Mouse (Mus musculus) T-helper 1 cell (primary cell): Measurements from ENCODE around the gene Pfdn4.

Source experiments
- in situ Hi-C: fragments of 300-600 bp; cut with MboI, MseI; formaldehyde crosslinking; loops from one replicate; pipeline ENCODE4 v1.15.1; 2025; ENCODE audit warnings: high pct_unique_total_duplicates

Pfdn4 gene

DNA sequence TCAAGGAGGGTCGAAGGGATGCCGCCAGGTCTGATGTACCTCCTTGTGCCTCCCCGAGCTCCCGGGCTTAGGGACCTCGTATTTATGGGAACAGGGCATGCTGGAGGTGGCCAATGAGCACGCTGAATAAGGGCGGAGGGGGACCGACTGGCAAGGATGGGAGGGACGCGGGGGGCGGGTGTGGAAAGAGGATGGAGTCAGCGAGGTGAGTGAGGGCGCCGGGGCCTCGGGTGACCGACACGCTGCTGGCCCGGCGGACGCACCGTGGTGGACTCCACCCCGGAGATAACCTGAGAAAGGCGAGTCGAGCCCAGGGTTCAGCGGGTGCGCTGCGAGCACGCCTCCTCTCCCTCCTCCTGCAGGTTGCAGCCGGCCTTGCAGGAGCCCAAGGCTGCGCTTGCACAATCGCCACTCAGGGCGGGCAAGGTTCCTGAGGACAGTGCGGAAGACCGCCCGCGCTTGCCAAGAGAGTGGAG is 901 bp downstream of the Pfdn4 start, which contains the start of gene Cyp24a1:
Cyp24a1 (minus strand) TSS at position 55 of the 476 bp plus-strand sequence.
- in situ Hi-C loops, result loop anchor here (5.0 kb wide), 1 partner anchor 730 kb away; no protein-coding TSS in a partner anchor

DNA sequence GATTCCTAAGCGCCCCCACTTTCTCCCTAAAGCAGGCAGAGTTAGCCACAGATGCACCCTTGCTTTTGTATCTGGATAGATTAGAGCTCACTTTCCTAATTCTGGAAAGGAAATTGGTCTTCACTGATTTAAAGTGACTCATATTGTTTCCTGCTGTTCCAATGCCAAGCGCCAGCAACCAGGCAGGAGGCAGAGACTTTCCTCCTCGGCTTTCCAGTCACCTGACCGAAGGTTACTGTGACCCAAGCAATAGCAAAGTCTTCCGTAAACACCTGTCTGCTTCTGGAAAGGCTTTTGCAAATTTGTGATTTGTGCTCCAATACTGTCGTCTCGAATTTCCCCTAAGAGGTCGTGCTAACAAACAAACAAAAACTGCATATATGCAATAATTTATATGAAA is 1.8 kb downstream of the Pfdn4 start:
- in situ Hi-C loops, result loop anchor here (5.0 kb wide), 1 partner anchor 731 kb away; no protein-coding TSS in a partner anchor

DNA sequence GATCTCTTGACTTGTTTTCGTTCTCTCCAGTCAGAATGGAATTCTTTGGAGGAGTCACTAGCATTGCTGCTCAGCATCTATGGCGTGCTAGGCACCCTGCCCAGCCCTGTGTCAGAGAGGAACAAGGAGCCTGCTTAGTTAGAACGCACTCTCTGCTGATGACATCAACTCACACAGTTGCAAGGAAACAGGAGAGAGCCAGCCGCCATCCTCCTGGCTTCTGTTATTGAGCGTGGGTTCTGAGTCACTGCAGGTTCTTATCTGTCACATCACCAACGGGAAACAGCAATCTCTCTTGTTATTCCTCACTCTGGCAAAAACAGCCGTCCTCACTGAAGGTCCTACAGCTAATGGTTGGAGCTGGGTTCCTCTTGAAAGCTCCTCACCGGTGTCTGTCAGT is 7.1 kb downstream of the Pfdn4 start:
- in situ Hi-C loops, result loop anchor here (10.0 kb wide), 2 partner anchors 1539 to 1841 kb away; partner anchors contain the start of gene Fam210b

DNA sequence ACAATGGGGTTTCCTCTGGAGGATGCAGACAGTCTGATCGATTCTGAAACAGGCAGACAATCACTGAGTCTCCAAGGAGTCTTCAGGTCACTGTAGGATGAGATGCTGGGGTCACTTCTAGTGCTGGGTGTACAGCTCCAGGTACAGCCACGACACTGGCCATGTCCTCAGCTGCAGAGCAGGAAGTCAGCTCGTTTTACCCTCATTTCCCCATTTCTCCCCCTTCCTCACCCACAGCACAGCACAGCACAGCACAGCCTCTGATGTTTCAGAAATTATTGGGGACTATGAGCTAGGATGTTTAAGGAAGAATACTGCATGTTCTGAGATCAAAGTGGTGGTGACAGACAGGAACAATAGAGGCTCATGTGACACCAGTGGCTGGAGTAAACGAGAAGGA is 7.8 kb downstream of the Pfdn4 start:
- in situ Hi-C loops, result loop anchor here (10.0 kb wide), 2 partner anchors 1539 to 1841 kb away; partner anchors contain the start of gene Fam210b

DNA sequence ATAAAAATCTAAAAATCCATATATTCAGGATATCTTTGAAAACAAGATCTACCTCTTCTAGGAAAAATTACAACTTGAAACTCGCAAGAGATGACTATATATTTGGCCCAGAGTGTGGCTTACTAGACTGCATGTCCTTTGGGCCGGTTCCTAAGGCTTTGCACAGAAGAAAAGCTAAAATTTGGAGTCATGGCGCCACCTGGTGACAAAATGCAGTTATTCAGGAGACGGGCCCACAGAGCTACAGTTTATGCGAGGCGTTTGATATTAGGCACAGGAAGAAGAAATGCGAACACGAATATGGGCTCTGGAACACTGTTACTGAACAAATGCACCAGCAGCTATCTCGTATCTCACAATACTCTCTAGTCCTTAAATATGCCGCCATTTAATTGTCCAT is 11.5 kb downstream of the Pfdn4 start:
- in situ Hi-C loops, result loop anchor here (5.0 to 10.0 kb wide), 5 partner anchors 60 to 1837 kb away; partner anchors contain the start of gene Fam210b

DNA sequence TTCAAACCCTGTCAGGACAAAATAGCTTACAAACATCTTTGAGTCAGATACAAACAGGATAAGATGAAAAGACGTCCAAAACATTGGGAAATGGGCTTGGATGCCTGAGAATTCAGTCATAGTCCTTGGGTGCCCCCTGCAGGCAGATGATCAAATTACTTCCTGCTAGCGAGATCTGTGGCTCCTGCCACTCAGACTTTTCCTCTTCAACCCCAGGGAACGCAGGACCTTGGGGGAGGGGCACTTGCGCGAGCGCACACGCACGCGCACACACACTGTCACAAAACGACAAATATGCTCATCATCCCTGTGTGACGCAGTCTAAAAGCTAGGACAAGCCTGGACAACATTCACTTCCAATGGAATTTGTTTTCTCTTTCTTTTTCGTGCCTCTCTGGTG is 12.6 kb downstream of the Pfdn4 start:
- in situ Hi-C loops, result loop anchor here (5.0 to 10.0 kb wide), 5 partner anchors 62 to 1836 kb away; partner anchors contain the start of gene Fam210b

DNA sequence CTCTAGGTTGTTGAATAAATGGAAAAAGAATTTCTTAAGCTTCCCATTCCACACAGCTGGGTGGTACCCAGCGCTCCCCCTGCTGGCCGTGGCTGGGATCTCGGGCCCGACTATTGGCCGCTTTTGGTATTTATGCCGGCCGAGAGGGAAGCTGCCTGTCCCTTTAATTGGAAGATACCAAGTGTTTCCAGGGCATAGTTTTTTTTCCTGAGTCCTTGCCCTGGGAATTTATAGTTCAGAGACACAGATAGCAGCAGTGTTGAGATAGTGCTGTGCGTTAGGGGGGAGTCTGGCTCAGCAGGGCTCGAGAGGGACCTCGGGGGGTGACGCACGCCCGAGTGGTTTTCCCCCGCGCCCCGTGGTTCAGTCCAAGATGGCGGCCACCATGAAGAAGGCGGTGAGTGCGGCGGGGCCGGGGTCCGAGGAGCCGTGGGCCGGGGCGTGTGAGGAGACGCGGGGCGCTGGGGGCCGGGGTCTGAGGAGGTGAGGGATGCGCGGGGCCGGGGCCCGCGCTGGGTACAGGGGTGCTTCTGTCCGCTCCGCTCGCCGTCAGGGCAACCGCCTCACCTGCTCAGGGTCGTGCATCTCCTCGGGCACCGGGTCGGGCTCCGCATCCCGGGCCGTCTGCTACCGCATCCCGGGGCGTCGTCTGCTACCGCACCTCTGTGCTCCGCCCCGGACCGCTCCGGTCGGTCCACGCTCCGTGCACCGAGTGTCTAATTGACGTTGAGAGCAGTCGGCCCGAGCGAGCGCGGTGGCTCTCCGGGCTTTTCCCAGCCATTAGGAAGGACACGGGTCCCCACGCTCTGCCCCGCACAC is 15.1 kb downstream of the Pfdn4 start:
- in situ Hi-C loops, result no loop called here

DNA sequence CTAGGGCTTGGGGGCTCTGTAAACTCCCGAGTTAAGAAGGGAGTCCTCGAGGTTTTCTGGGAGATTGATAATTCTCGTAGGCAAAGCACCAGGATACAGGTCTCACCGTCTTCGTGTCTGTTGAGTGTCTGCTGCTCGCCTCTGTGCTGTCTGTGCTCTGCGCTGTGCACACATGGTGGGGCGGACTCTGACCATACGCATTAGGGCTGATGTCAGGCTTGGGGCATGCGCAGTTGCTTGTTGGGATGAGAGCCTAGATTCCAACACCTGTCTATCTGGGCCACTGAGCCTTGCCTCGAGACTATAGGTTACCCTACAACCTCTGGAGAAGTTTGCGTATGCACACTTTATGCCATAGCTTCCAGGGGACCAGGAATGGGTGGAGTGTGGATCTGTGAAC is 17.5 kb downstream of the Pfdn4 start:
- in situ Hi-C loops, result no loop called here

DNA sequence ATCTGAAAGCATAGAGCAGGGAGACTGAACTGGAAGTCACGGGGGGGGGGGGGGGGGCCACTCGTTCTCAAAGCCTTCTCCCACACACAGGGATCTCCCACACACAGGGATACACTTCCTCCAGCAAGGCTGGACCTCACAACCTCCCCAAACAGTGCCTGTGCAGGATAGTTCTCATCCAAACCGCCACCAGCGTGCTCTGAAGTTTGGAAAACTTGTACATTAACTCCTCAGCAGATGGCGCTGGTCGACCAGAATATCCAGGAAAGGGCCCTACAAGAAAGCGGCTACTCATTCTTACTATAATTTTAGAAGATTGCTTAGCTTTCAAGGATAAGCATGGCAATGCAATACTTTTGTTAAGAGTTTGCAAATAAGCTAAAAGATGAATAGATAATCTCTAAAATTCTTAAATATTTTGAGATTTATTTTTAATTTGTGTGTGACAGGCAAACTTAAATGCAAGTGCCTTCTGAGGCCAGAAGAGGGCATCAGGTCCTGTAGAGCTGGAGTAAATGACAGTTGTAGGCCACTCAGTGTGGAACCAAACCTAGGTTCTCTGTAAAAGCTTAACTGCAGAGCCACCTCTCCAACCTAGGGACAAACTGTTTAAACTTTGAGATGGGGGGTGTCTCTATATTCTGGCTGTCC is 24.2 kb downstream of the Pfdn4 start:
- in situ Hi-C loops, result loop anchor here (5.0 kb wide), 1 partner anchor 352 kb away; no protein-coding TSS in a partner anchor

DNA sequence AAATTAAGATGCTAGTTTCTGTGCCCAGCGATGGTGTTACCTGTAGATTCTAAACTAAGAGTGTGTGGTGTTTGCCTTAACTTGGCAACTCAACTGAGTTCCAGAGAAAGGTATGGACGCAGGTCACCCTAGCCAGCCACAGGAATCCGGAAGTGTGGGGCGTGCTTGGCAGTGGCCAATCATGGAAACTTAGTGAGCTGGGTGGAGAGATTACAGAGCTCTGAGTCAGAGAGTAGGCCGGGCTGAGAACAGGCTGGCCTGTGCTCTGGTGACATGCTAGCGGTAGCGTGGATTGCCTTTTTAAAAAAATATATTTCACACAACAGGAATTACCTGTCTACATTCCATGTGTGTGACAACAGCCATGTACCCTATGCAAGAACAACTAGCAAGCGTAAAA is 30.3 kb downstream of the Pfdn4 start:
- in situ Hi-C loops, result loop anchor here (5.0 kb wide), 1 partner anchor 1616 kb away; no protein-coding TSS in a partner anchor

DNA sequence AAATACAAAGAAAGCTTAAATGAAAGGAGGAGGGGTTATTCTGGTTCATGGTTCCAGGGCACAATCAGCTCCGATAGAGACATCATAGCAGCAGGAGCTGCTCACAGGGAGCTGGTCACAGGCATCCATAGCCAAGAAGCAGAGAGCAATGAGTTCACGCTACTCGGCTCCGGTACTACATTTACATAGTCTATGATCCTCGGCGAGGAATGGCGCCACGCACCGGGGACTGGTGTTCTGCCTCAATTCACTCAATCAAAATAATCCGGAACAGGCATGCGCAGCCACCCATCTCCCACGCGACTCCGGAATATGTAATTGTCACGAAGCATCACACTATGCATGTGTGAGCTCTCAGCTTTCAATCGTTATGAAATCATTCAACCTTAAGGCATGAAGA is 31.8 kb downstream of the Pfdn4 start:
- in situ Hi-C loops, result loop anchor here (5.0 kb wide), 1 partner anchor 1614 kb away; no protein-coding TSS in a partner anchor

DNA sequence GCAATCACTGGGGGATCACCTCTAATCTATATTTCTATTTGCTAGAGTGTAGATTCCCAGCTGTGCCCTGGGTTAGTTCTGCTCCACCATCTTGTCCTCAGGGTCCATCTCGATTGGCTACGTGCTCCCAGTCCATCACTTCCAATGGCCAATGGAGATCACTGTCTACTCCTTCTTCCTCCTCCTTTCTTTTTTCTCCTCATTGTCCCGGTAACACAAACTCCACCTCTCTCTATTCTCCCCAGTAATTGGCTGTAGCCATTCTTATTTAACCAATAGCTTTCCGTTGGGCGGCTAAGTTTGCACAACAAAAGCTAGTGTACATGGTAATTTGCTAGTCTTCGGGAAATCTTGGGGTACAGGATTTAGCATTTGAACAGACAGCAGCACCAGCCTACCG is 33.5 kb downstream of the Pfdn4 start:
- in situ Hi-C loops, result loop anchor here (5.0 to 10.0 kb wide), 2 partner anchors 855 to 1613 kb away; no protein-coding TSS in a partner anchor

DNA sequence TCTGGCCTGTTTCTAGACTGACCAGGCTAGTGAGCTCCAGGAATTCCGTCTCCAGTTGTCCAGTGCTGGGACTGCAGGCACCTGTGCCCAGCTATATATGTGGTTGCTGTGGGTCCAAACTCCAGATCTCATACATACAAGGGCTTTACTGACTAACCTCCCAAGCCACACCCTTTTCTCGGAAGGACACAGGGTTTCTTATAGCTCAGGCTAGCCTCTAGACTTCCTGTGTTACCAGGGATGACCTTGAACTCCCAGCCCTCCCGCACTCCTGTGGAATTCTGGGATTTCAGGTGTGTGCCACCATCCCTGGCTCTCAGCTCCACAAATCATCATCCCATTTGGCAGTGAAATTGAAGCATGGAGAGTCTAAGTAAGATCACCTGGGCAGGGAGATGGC is 34.0 kb downstream of the Pfdn4 start:
- in situ Hi-C loops, result loop anchor here (10.0 kb wide), 1 partner anchor 855 kb away; no protein-coding TSS in a partner anchor

DNA sequence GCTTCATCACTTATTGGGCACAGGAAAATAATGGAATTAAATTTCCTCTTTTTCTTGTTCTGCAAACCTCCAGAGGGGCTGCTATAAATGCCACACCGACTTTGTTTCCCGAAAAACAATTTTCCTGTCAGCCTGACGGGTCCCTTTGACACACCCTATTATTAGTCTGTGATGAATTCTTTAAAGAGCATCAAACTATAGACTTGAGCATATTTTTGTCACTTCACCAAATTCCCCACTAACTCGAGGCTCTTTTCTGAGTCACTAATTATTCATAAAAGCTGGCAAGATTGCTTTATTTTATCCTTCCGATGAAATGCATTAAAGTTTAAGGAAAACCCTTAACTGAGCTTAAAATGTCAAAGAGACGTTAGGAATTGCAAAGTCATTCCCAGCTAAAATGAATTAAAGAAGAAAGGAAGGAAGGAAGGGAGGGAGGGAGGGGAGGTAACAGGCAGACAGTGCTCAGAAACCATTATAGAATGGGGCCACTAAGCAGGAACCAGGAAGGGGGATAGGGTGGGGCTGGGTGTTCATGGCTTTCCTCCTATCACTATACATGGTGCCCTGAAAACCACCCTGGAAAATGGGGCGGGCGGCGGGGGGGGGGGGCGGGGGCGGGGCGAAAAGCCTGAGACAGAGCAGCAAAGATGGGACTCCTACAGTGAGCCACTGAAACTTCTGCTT is 38.0 kb downstream of the Pfdn4 start:
- in situ Hi-C loops, result loop anchor here (10.0 kb wide), 1 partner anchor 859 kb away; no protein-coding TSS in a partner anchor

DNA sequence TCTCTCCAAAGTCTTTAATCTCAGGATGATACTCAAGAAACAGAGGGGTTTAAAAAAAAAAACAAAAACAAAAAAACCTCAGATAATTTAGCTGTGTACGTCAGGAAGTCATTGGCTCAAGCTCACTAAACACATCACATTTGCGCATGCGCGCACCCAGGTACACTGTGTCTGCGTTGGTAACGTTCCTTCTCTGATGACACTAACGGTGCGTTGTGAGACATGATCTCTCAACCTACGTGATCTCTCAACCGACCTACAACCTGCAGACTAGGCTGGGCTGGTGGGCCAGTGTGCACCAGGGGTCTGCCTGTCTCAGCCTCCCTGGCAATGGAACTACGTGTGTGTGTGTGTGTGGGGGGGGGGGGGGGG is 38.6 kb downstream of the Pfdn4 start:
- in situ Hi-C loops, result loop anchor here (5.0 to 10.0 kb wide), 2 partner anchors 437 to 860 kb away; no protein-coding TSS in a partner anchor

DNA sequence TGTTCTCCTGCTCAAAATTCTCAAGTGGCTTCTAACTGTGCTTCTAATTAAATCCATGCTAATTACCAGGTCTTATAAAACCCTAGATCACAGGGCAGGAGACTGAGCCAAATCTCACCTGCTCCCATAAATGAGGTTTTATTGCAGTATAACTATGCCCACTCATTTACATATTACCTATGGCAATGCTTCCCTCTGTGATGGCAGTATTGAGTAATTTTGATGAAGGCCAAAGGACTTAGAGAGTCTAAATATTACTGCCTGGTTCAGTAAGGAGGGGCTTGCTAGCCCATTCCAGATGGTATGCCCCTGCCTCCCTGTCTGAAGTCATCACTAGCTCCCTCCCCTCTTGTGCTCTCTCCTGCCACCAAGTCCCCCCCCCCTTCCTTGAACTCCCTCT is 39.6 kb downstream of the Pfdn4 start:
- in situ Hi-C loops, result loop anchor here (5.0 to 10.0 kb wide), 2 partner anchors 439 to 861 kb away; no protein-coding TSS in a partner anchor

DNA sequence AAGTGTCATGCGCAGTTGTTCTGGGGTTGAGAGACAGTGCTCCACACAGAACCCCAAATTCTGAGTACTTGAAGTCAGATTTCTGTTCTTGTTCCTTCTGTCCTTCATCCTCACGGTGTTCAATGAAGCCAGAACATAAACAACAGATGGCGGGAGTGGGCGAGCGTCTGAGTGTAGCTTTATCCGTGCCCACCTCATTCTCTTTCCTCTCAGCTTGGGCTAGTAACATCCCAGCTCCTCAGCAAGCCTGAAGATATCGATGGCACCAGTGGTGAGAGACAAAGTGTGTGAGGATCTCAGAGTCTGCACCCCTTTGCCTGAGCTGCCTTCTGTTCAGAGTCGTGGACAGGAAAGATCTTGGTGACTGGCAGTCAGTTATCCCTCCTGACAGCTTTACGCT is 43.0 kb downstream of the Pfdn4 start:
- in situ Hi-C loops, result loop anchor here (5.0 to 10.0 kb wide), 2 partner anchors 442 to 864 kb away; no protein-coding TSS in a partner anchor

DNA sequence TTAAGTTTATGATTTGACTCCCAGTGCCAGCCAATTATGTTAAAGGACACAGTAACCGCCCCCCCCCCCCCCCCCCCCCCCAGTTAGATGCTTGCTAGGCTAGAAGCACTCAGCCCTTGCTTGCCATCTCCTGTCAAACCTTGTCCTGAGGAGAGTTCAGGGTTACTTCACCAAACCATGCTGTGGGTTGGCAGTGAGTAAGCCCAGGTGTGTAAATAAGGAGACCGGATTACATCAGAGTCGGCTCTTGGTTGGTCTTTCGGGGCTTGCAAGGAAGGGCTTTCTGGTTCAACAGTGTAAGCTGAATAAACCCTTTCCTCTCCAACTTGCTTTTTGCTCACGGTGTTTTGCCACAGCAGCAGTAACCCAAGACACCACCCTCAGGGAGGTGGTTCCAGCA is 47.4 kb downstream of the Pfdn4 start:
- in situ Hi-C loops, result no loop called here

DNA sequence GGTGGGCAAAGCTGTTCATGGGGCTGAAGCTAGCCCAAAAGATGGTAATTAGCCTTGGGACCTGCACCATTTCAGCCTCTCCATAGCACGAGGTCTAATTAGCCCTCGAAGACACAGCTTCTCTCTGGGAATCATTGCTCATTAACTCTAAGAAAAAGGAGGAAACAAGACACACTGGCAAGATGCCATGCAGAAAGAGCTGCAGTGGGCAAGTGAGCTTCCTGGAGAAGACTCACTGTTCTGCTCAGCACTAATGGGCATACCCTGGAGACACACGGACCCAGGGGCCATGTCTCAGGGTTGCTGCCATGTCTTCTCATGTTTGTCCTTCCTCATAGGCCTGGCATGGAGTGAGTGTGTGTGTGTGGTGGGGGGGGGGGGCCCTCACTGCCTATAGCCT is 47.9 kb downstream of the Pfdn4 start:
- in situ Hi-C loops, result no loop called here

DNA sequence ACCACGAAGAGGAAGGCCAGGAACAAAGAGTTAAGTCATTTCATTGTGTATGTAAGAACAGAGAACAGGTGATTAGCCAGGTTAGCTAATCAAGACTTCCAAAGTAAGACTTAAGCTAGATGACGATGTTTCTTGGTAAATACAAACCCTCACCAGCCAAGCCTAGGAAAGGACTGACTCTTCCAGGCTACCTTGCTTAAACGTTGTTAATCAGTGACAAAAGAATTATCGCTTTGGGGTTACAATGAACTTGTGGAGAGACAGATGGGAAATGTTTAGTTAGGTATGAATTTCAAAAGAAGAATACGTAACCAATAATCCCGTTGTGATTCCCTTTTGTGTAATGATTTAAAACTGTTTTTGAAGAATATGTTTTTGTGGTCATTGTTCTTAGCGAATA is 48.7 kb downstream of the Pfdn4 start:
- in situ Hi-C loops, result no loop called here

DNA sequence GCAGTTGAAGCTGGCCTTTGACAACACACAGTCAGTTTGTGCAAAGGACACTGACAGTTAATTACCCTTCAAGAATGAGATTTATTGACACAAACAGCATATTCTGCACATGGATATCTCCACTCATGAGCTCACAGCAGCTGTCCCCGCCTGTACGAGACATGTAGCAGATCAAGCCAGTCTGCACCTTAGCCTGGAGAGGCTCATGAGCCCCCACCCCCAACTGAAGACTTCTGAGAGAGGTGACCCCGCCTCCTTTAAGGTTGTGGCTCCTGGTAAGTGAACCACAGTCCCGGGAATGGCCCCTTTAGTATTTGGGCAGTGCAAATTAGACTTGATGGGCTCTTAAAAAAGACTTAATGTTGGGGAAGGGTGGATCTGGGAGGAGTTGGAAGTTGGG is 49.5 kb downstream of the Pfdn4 start:
- in situ Hi-C loops, result no loop called here
